Mouse (Mus musculus): Measurements from ENCODE around the gene Macrod2. TPM values are rescaled to one million over a fixed set of nuclear protein-coding genes. Genes with fewer than 3 reads are reported as not detected.
"Not testable (repeated sequence)": the region's sequence is repeated elsewhere in the genome, so short reads cannot be mapped to it uniquely, and the experiment has no call there.

Gene Macrod2
- polyA plus RNA-seq, 1 experiment: 3.8 TPM

- 34% methylated on average over 5 of the region's 5 CpGs for WGBS
- Histone ChIP-seq H3K27me3 (ENCODE audit: control insufficient read depth, insufficient read depth, low read length) (no peaks in the 10 kb centered on the region), H3K4me1 (ENCODE audit: control insufficient read depth, insufficient read depth, insufficient read length, low read length) (peaks cover 2% of the 10 kb centered on the region; the same call in 1 of the 2 replicates), H3K36me3 (ENCODE audit: control insufficient read depth, insufficient read depth, low read length) (no peaks in the 10 kb centered on the region), H3K4me3 (ENCODE audit: low read depth, low read length) (no peak overlapping the region), H3K27ac (ENCODE audit: insufficient read depth, low read depth, low read length) (no peak overlapping the region)
- TF ChIP-seq CTCF (IDR thresholded peaks at IDR 0.05; ENCODE audit: extremely low read depth, insufficient read length, insufficient replicate concordance, low read depth, low read length): no peak
- no peak for TF ChIP-seq POLR2A (IDR thresholded peaks at IDR 0.05; ENCODE audit: low read depth, low read length)
Observed at GRCm38 (mm10) chr2:140707550-140707949, 312.4 kb downstream of the Macrod2 start.

- H3K36me3 ChIP-seq (ENCODE audit: control insufficient read depth, insufficient read depth, low read length): no peaks in the 10 kb centered on the region
- no peak overlapping the region for H3K27ac ChIP-seq (ENCODE audit: insufficient read depth, low read depth, low read length)
- H3K4me1 ChIP-seq (ENCODE audit: control insufficient read depth, insufficient read depth, insufficient read length, low read length): no peaks in the 10 kb centered on the region; the same call in 1 of the 2 replicates
- no peak for TF ChIP-seq POLR2A (IDR thresholded peaks at IDR 0.05; ENCODE audit: low read depth, low read length)
- no peaks in the 10 kb centered on the region for H3K27me3 ChIP-seq (ENCODE audit: control insufficient read depth, insufficient read depth, low read length)
- no peak overlapping the region for H3K4me3 ChIP-seq (ENCODE audit: low read depth, low read length)
- 42% methylated on average over 4 of the region's 4 CpGs for WGBS
Observed at GRCm38 (mm10) chr2:140715822-140716221, 320.7 kb downstream of the Macrod2 start.

GRCm38 (mm10) chr2:140717407-140717806 is 322.3 kb downstream of the Macrod2 start:
- TF ChIP-seq POLR2A (IDR thresholded peaks at IDR 0.05; ENCODE audit: low read depth, low read length) (no peak), CTCF (IDR thresholded peaks at IDR 0.05; ENCODE audit: extremely low read depth, insufficient read length, insufficient replicate concordance, low read depth, low read length) (no peak)
- Histone ChIP-seq H3K36me3 (ENCODE audit: control insufficient read depth, insufficient read depth, low read length) (no peaks in the 10 kb centered on the region), H3K27ac (ENCODE audit: insufficient read depth, low read depth, low read length) (no peak overlapping the region), H3K4me1 (ENCODE audit: control insufficient read depth, insufficient read depth, insufficient read length, low read length) (no peaks in the 10 kb centered on the region; the same call in 1 of the 2 replicates), H3K4me3 (ENCODE audit: low read depth, low read length) (no peak overlapping the region), H3K27me3 (ENCODE audit: control insufficient read depth, insufficient read depth, low read length) (no peaks in the 10 kb centered on the region)
- 74% methylated on average over 9 of the region's 9 CpGs for WGBS

- Histone ChIP-seq H3K36me3 (ENCODE audit: control insufficient read depth, insufficient read depth, low read length) (no peaks in the 10 kb centered on the region), H3K27me3 (ENCODE audit: control insufficient read depth, insufficient read depth, low read length) (no peaks in the 10 kb centered on the region), H3K4me1 (ENCODE audit: control insufficient read depth, insufficient read depth, insufficient read length, low read length) (no peaks in the 10 kb centered on the region), H3K27ac (ENCODE audit: insufficient read depth, low read depth, low read length) (no peak overlapping the region), H3K4me3 (ENCODE audit: low read depth, low read length) (no peak overlapping the region)
- 46% methylated on average over 6 of the region's 6 CpGs for WGBS
- no peak for TF ChIP-seq POLR2A (IDR thresholded peaks at IDR 0.05; ENCODE audit: low read depth, low read length)
- no peak for TF ChIP-seq CTCF (IDR thresholded peaks at IDR 0.05; ENCODE audit: extremely low read depth, insufficient read length, insufficient replicate concordance, low read depth, low read length)
Observed at GRCm38 (mm10) chr2:140732616-140733183, 337.6 kb downstream of the Macrod2 start.

- Histone ChIP-seq H3K27me3 (ENCODE audit: control insufficient read depth, insufficient read depth, low read length) (no peaks in the 10 kb centered on the region), H3K27ac (ENCODE audit: insufficient read depth, low read depth, low read length) (no peak overlapping the region), H3K4me3 (ENCODE audit: low read depth, low read length) (no peak overlapping the region), H3K36me3 (ENCODE audit: control insufficient read depth, insufficient read depth, low read length) (no peaks in the 10 kb centered on the region), H3K4me1 (ENCODE audit: control insufficient read depth, insufficient read depth, insufficient read length, low read length) (no peaks in the 10 kb centered on the region)
- 87% methylated on average over 5 of the region's 5 CpGs for WGBS
- TF ChIP-seq POLR2A (IDR thresholded peaks at IDR 0.05; ENCODE audit: low read depth, low read length) (no peak), CTCF (IDR thresholded peaks at IDR 0.05; ENCODE audit: extremely low read depth, insufficient read length, insufficient replicate concordance, low read depth, low read length) (no peak)
Observed at GRCm38 (mm10) chr2:140740511-140740910, 345.4 kb downstream of the Macrod2 start.

- WGBS: 77% methylated on average over 2 of the region's 2 CpGs
Observed at GRCm38 (mm10) chr2:140742954-140743353, 347.8 kb downstream of the Macrod2 start.

GRCm38 (mm10) chr2:140758881-140759280 is 363.8 kb downstream of the Macrod2 start:
- H3K4me1 ChIP-seq (ENCODE audit: control insufficient read depth, insufficient read depth, insufficient read length, low read length): peaks cover 15% of the 10 kb centered on the region; the same call in 1 of the 2 replicates
- no peaks in the 10 kb centered on the region for H3K27me3 ChIP-seq (ENCODE audit: control insufficient read depth, insufficient read depth, low read length)
- TF ChIP-seq CTCF (IDR thresholded peaks at IDR 0.05; ENCODE audit: extremely low read depth, insufficient read length, insufficient replicate concordance, low read depth, low read length): no peak
- TF ChIP-seq POLR2A (IDR thresholded peaks at IDR 0.05; ENCODE audit: low read depth, low read length): no peak
- no peaks in the 10 kb centered on the region for H3K36me3 ChIP-seq (ENCODE audit: control insufficient read depth, insufficient read depth, low read length)
- no peak overlapping the region for H3K27ac ChIP-seq (ENCODE audit: insufficient read depth, low read depth, low read length)
- WGBS: 87% methylated on average over 2 of the region's 2 CpGs
- H3K4me3 ChIP-seq (ENCODE audit: low read depth, low read length): no peak overlapping the region

More at GRCm38 (mm10) chr2:140742954-140743353, 347.8 kb downstream of the Macrod2 start:
- not testable (repeated sequence) for H3K36me3 ChIP-seq (ENCODE audit: control insufficient read depth, insufficient read depth, low read length); H3K27ac ChIP-seq (ENCODE audit: insufficient read depth, low read depth, low read length); H3K4me3 ChIP-seq (ENCODE audit: low read depth, low read length); H3K27me3 ChIP-seq (ENCODE audit: control insufficient read depth, insufficient read depth, low read length); H3K4me1 ChIP-seq (ENCODE audit: control insufficient read depth, insufficient read depth, insufficient read length, low read length)

- no peaks in the 10 kb centered on the region for H3K36me3 ChIP-seq (ENCODE audit: control insufficient read depth, insufficient read depth, low read length)
- no peak overlapping the region for H3K27ac ChIP-seq (ENCODE audit: insufficient read depth, low read depth, low read length)
- no peak overlapping the region for H3K4me3 ChIP-seq (ENCODE audit: low read depth, low read length)
- TF ChIP-seq POLR2A (IDR thresholded peaks at IDR 0.05; ENCODE audit: low read depth, low read length) (no peak), CTCF (IDR thresholded peaks at IDR 0.05; ENCODE audit: extremely low read depth, insufficient read length, insufficient replicate concordance, low read depth, low read length) (no peak)
- no peaks in the 10 kb centered on the region for H3K27me3 ChIP-seq (ENCODE audit: control insufficient read depth, insufficient read depth, low read length)
- peaks cover 15% of the 10 kb centered on the region; the same call in 1 of the 2 replicates for H3K4me1 ChIP-seq (ENCODE audit: control insufficient read depth, insufficient read depth, insufficient read length, low read length)
Observed at GRCm38 (mm10) chr2:140759732-140760131, 364.6 kb downstream of the Macrod2 start.
